Mouse (Mus musculus) embryonic fibroblast, embryonic 13.5 days (primary cell): ENCODE data around the gene Tia1.

ENCODE experiments used
- CTCF ChIP-seq: IDR thresholded peaks from 2 replicates; pipeline ENCODE4 v1.5.1; 2011; ENCODE audit warnings: mild to moderate bottlenecking, control low read depth, low read length, moderate library complexity, borderline replicate concordance; ENCODE audit not compliant: insufficient read depth
- POLR2A ChIP-seq: IDR thresholded peaks from 2 replicates; pipeline ENCODE4 v1.6.1; 2011; ENCODE audit warnings: low read depth, mild to moderate bottlenecking, control low read depth, low read length, moderate library complexity

DNA sequence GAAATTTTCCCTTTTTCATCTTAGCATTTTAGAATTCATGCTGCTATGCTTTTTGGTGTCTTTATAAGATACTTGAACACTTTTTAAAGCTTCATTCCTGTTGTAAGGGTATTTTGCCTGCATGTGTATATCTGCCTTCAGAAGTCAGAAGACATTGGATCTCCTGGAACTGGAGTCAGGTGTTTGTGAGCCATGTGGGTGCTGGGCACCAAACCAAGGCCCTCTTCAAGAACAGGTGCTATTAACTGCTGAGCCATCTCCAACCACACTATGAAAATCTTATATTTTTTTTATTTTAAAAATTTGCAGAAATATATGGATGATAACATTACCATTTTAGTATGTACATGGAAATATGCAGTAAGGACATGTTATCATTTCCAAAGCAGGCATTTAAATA is 2.3 kb downstream of the Tia1 start:
- TF ChIP-seq CTCF (no peak), POLR2A (no peak)
